Mouse (Mus musculus): ENCODE measurements around the gene Ncmap.

Ncmap gene

DNA sequence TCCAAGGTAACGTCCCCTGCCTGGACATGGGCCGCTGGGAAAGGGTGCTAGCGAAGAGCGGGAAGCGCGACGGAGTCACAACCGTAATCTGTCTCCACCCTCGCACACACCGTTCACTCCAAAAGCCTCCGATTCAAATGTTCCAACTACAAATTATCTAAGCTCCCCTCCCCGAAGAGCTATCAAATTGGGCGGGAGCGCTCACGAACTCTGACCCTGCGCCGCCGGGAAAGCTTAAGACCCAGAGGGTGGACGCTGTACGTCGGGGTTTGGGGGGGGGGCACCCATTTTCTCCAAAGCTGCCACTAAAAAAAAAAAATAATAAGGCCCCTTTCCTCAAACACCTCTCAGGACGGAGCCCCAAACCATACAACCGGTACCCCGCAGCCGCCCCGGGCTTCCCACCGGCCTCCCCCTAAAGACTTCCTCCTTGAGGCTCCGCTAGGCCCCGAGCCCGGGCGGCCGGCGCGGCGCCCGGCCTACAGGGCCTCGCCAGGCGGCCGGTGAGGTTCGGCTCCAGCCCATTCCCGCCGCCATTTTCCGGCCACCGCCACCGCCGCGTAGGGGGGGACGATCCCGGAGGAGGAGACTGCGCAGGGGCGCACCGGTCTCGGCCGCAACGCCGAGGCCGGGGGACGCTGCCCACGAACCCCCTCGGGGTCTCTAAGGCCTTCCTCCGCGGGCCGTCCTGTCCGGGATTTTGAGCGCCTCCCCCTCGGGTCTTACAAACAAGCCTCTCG lies 45.5 kb downstream of the Ncmap start:
- DNase-seq (ENCODE audit: low spot score): no peak

DNA sequence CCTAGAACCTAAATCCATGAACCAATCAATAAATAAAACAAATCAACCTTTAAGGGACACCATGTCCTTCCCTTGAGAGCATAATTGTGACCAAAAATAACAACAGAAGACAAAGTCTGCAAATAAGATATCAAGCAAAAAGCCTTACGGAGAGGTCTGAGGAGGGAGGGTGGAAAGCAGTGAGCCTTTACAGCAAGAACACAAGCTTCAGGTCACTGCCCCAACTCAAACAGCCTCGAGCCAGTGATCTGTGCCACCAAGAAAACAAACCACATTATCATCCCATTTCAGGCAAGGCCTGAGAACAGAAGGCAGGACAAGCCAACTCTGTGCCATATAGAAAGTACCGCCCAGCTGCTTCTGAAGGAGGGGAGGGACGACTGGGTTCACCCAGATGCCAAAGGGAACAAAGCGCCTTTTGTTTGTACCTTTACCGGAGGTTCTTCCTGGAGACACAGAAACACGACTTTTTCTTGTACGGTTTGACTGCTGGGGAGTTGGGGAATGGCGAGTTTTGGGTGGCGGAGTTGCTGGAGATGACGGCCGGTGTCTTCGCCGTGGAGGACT lies 60.6 kb downstream of the Ncmap start:
- no peak for DNase-seq (ENCODE audit: low spot score)

DNA sequence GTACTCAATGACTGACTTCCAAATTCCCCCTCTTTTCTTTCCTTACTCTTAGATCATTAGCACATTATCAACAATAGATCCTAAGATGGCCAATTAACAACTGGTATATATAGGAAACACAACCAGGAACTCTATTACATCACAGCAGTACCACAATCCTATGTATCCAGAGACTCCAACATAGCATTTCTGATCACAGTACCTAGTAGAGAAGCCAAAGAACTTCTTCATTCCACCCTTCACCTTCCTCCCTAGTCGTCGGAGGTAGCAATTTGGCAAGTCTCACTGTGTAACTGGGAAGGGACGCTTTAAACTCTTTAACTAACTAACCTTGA lies 62.0 kb downstream of the Ncmap start:
- no peak for DNase-seq (ENCODE audit: low spot score)

DNA sequence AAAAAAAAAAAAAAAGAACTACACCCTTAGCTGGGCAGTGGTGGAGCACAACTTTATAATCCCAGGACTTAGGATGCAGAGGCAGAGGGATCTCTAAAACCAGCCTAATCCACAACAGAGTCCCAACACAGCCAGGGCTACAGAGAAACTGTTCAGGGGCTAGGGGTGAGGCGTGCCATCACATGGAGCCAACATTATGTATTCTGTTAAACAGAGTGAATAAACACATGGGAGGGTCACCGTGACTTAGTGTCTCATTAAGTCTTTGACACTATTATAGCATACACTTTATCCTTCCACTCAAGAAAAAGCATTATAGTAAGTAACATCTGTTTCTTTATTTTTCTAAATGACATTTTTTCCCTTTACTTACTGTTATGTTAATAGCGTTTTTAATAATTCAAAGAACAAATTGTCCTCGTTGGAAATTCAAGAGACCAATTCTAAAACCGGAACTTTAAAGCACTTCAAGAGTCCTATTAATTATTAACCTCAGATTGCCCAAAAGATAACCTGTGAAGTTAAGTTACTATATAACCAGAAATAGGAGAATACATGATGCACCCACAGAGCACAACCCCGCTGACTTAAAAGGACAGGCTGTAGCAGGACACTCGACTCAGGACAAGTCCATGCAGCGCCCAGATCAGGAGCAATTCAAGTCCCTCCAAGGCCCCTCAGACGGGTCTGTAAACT lies 62.6 kb downstream of the Ncmap start:
- DNase-seq (ENCODE audit: low spot score): peak; percentile 51

DNA sequence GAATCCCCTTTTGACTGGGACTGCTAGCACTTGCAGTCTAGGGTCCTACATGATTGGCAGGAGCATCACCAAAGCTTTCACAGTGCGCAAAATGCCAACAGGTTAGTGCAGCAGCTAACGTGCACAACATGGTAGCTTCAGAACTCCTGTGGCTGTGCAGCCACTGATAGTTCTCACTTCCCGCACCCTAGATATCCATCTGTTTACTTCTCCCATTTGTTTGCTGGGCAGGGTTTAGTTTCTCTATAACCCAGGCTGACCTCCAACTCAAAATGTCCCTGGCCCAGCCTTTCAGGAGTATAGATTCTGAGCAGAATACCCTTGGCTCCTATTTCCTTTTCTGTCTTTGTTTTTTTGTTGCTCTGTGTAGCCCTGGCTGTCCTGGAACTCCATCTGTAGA lies 71.6 kb downstream of the Ncmap start:
- no peak for DNase-seq (ENCODE audit: low spot score)

DNA sequence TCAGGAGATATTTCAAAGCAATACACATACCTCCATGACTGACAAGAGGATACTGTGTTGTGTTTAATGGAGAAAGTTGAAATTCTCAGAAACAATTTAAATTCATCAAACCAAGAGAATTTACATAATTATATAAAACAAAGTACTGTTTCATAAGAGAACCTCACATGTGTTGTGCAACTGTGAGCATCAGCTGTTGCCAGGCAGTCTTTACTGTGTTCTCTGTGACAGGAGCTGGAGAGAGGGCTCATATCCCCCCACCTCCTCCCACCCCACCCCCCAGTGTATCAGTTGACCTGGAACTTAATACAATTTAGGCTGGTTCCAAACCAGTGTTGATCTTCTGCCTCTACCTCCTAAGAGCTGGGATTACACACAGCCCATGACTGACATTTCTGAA lies 72.0 kb downstream of the Ncmap start:
- no peak for DNase-seq (ENCODE audit: low spot score)

DNA sequence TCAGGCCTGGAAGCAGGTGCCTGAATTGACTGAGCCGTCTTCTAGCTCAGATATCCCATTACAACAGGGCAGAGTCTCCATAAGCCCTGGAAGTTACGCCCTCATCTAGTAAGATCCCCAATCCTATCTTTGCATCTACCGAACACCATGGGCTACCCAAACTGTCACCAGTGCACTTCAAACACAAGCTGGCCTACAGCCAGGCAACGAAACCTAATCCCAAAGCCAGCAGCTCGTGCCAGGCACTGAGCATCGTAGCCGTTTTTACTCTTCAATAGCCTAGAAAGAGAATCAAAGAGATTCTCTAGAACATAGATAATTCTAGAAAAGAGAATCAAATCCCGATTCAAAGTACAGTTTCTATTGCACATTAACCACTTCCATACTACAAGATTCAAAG lies 75.0 kb downstream of the Ncmap start:
- no peak for DNase-seq (ENCODE audit: low spot score)

Data from urinary bladder, postnatal 14 days (tissue).